Mouse (Mus musculus) lung, embryonic 16.5 days (tissue): ENCODE measurements around the gene Flad1. TPM values are rescaled to one million over a fixed set of nuclear protein-coding genes. Genes with fewer than 3 reads are reported as not detected.

Experiments
- ATAC-seq: fragments of 200-750 bp; cut with Nextera tagmentation; 2 replicates; pipeline ENCODE4 v1.8.0; 2017; ENCODE audit warnings: low read depth, mild to moderate bottlenecking, moderate library complexity
- H3K27ac ChIP-seq: fragments of 300-500 bp; sonication (generic); 2 replicates; pipeline ENCODE4 v1.5.1; 2014; ENCODE audit warnings: mild to moderate bottlenecking, control low read depth, low read length
- H3K27me3 ChIP-seq: fragments of 300-500 bp; sonication (generic); 2 replicates; pipeline ENCODE4 v1.6.1; 2014; ENCODE audit warnings: low read depth, low read length, mixed read lengths; ENCODE audit not compliant: control insufficient read depth, insufficient read depth
- H3K36me3 ChIP-seq: fragments of 300-500 bp; sonication (generic); 2 replicates; pipeline ENCODE4 v1.6.1; 2014; ENCODE audit warnings: low read length; ENCODE audit not compliant: control insufficient read depth, insufficient read depth
- H3K4me1 ChIP-seq: fragments of 300-500 bp; sonication (generic); replicated peaks from 2 replicates; pipeline ENCODE4 v1.6.1; 2014; ENCODE audit warnings: low read length, mixed read lengths; ENCODE audit not compliant: control insufficient read depth, insufficient read depth
- H3K4me2 ChIP-seq: fragments of 300-500 bp; sonication (generic); 2 replicates; pipeline ENCODE4 v1.6.1; 2014; ENCODE audit warnings: low read depth, low read length, control low read depth
- H3K4me3 ChIP-seq: fragments of 300-500 bp; sonication (generic); 2 replicates; pipeline ENCODE4 v1.5.1; 2014; ENCODE audit warnings: mild to moderate bottlenecking, low read length, control low read depth
- H3K9ac ChIP-seq: fragments of 300-500 bp; sonication (generic); 2 replicates; pipeline ENCODE4 v1.6.1; 2014; ENCODE audit warnings: low read length, control low read depth
- H3K9me3 ChIP-seq: fragments of 300-500 bp; sonication (generic); 2 replicates; pipeline ENCODE4 v1.6.1; 2016; ENCODE audit warnings: low read length; ENCODE audit not compliant: control insufficient read depth
- WGBS: fragments of 180-500 bp; shearing (Covaris S2); extraction: QIAGEN DNeasy Blood & Tissue Kit; methylation state at CpG from one replicate; pipeline ENCODE4 v1.1.7; 2014; 5-methylcytosine and 5-hydroxymethylcytosine counted together
- polyA plus RNA-seq: library from polyadenylated mRNA; unstranded; fragments of >200 nt; fragmentation: Nextera tagmentation; extraction: Ambion mirVana; gene quantifications from 2 replicates; pipeline ENCODE4 v1.2.1, GENCODE M21; 2015

The Flad1 gene
- polyA plus RNA-seq, 1 experiment from 2014 or later: 24.0 TPM

DNA sequence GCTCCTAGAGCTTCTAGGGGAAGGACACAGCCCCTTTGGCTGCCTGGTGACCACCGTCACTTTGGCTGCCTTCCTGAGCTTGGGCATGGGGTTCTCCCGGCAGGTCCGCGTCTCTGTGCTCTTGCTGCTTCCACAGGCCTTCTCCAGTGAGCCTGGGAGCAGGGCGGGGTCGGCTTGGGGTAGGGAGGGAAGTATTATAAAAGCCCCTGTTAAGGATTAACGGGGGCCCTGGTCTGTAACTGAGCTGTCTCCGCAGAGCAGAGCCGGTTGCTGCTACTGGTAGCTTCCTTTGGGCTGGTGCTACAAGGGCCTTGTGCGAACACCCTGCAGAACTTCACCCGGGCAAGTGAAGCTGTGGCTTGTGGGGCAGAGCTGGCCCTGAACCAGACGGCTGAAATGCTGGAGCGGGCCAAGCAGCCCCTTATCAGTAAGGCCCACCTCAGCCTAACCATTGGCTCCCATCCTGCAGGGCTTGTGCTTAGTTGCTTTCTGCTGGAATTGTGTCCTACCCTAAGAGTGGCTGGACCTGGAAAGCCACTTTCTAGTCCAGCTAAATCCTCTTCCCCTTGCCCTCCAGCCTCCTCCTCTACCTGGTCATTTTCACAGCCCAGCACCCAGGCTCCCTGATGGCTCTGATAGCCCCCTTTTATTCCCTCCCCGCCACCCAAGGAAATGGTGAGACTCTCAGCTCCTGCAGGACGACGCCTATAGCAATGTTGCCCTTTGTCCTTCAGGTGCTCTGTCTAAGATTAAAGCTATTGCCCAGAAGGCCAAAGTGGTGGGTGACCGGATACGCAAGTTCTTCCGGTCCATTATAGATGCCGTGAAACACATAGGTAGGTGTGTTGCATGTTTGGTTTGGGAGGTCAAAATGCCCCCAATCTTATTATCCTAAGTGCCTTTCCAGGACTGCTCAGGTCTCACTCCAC is 45.9 kb downstream of the Flad1 start:
- H3K4me1 ChIP-seq: no peaks in the 10 kb centered on the region
- no peaks in the 10 kb centered on the region for H3K9me3 ChIP-seq
- ATAC-seq: no peak
- WGBS: 59% methylated on average over 20 of the region's 20 CpGs
- H3K27me3 ChIP-seq: no peaks in the 10 kb centered on the region
- H3K36me3 ChIP-seq: no peaks in the 10 kb centered on the region
- no peak overlapping the region for H3K9ac ChIP-seq
- H3K27ac ChIP-seq: no peak overlapping the region
- no peak overlapping the region for H3K4me2 ChIP-seq
- no peak overlapping the region for H3K4me3 ChIP-seq

DNA sequence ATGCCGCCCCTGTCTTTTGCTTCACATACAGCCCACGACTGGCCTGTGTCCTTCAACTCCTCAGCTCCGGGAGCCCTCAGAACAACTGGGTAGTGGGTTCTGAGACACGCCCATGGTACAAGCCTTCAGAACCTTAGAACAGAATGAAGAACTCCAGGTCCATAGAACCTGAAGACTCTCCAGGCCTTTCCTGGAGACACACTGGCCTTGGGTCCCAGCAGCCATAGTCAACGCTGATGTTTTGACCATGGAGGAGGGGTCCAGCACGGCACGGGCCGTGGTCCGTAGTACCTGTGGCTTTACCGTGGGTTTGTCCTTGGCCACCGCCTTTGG is 46.6 kb downstream of the Flad1 start, which contains the start of gene Dcst1:
Gene Dcst1, minus strand, starts transcription at position 101 of the 333 bp plus-strand sequence.
- H3K27ac ChIP-seq: no peak within 1 kb of the TSS
- H3K9me3 ChIP-seq: no peaks in the 10 kb centered on the region
- no peak for ATAC-seq
- no peak within 1 kb of the TSS for H3K4me3 ChIP-seq
- H3K4me1 ChIP-seq: no peaks in the 10 kb centered on the region
- no peak within 1 kb of the TSS for H3K9ac ChIP-seq
- WGBS: 88% methylated on average over 11 of the region's 11 CpGs
- no peaks in the 10 kb centered on the region for H3K27me3 ChIP-seq
- no peak within 1 kb of the TSS for H3K4me2 ChIP-seq
- no peaks in the 10 kb centered on the region for H3K36me3 ChIP-seq

- Histone ChIP-seq H3K9ac (no peak overlapping the region), H3K27me3 (no peaks in the 10 kb centered on the region), H3K4me2 (no peak overlapping the region), H3K4me3 (no peak overlapping the region), H3K9me3 (no peaks in the 10 kb centered on the region), H3K27ac (no peak overlapping the region), H3K4me1 (no peaks in the 10 kb centered on the region), H3K36me3 (no peaks in the 10 kb centered on the region)
- ATAC-seq: no peak
- 71% methylated on average over 8 of the region's 8 CpGs for WGBS
Measured at GRCm38 (mm10) chr3:89364631-89365030, 47.0 kb downstream of the Flad1 start.

DNA sequence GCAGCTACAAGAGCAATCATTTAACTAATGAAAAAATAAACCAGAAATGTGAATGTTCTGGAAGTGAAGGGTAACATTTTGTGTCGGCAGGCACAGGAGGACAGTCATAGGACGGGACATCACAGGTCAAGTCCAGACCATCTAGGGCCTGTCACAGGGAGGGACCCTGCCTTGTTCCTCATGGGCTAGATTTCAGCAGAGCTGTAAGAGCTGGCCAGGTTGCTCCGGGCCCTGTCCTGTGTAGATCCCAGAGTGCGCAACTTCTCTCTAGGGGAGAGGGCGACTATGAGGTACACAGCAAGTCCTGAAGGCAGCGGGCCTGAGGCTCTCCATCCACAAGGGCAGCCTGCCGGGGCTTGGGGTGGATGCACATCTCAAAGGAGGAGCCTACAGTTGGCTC is 50.0 kb downstream of the Flad1 start, which contains the start of gene Dcst2:
Gene Dcst2, plus strand, starts transcription at position 301 of the 400 bp plus-strand sequence.
- Histone ChIP-seq H3K4me3 (no peak within 1 kb of the TSS), H3K27ac (no peak within 1 kb of the TSS), H3K9me3 (no peaks in the 10 kb centered on the region), H3K4me1 (no peaks in the 10 kb centered on the region), H3K36me3 (no peaks in the 10 kb centered on the region), H3K27me3 (no peaks in the 10 kb centered on the region), H3K9ac (no peak within 1 kb of the TSS), H3K4me2 (no peak within 1 kb of the TSS)
- WGBS: 76% methylated on average over 7 of the region's 7 CpGs
- no peak for ATAC-seq

GRCm38 (mm10) chr3:89360237-89360636 is 51.4 kb downstream of the Flad1 start:
- Histone ChIP-seq H3K9me3 (no peaks in the 10 kb centered on the region), H3K27me3 (no peaks in the 10 kb centered on the region), H3K36me3 (no peaks in the 10 kb centered on the region), H3K27ac (no peak overlapping the region), H3K4me1 (no peaks in the 10 kb centered on the region), H3K4me3 (no peak overlapping the region), H3K9ac (no peak overlapping the region), H3K4me2 (no peak overlapping the region)
- 75% methylated on average over 3 of the region's 3 CpGs for WGBS
- no peak for ATAC-seq

DNA sequence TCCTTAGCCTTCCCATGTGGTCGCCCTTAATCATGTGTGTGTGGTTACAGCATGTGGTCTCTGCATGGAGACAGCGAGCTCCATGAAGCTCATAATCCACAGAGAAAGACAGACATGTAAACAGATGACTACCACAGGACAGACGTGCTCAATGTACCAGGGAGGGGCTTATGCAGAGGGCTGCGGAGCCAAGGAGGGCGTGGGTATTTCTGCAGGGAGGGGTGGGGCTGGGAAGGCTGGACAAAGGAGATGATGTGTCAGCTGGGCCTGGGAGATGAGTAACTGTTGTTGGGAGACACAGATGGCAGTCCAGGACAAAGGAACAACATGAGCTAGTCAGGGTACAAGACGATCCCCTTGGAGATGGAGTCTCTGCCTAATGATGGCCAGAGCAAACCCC is 52.0 kb downstream of the Flad1 start:
- peaks cover 2% of the 10 kb centered on the region; the same call in 1 of the 2 replicates for H3K4me1 ChIP-seq
- H3K9ac ChIP-seq: no peak overlapping the region
- no peak for ATAC-seq
- no peaks in the 10 kb centered on the region for H3K36me3 ChIP-seq
- no peak overlapping the region for H3K27ac ChIP-seq
- H3K9me3 ChIP-seq: no peaks in the 10 kb centered on the region
- H3K27me3 ChIP-seq: no peaks in the 10 kb centered on the region
- WGBS: 60% methylated on average over 6 of the region's 6 CpGs
- no peak overlapping the region for H3K4me2 ChIP-seq
- H3K4me3 ChIP-seq: no peak overlapping the region

DNA sequence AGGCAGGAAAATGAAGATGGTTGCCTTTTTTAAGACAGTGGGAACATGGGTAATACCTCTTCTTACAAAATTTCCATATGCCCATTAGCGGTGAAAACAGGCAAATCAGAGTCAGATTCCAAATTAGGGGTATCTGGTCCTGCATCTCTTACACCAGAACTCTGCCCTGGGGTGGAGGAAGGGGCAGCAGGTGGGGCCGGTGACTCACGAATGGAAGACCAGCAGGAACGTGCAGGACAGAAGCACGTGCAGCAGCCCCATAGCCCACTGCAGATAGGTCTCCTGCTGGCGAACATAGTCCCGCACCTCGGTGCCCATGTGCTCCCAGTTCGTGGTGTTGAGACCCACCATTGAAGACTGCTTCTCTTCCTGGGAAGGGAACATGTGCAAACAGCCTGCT is 55.6 kb downstream of the Flad1 start:
- no peak overlapping the region for H3K9ac ChIP-seq
- no peak overlapping the region for H3K4me2 ChIP-seq
- no peaks in the 10 kb centered on the region for H3K9me3 ChIP-seq
- peaks cover 2% of the 10 kb centered on the region; the same call in 1 of the 2 replicates for H3K4me1 ChIP-seq
- ATAC-seq: no peak
- no peak overlapping the region for H3K27ac ChIP-seq
- no peaks in the 10 kb centered on the region for H3K36me3 ChIP-seq
- H3K4me3 ChIP-seq: no peak overlapping the region
- 57% methylated on average over 9 of the region's 9 CpGs for WGBS
- no peaks in the 10 kb centered on the region for H3K27me3 ChIP-seq

- H3K9ac ChIP-seq: no peak overlapping the region
- no peak for ATAC-seq
- no peak overlapping the region for H3K27ac ChIP-seq
- H3K4me3 ChIP-seq: no peak overlapping the region
- WGBS: 69% methylated on average over 6 of the region's 6 CpGs
- peaks cover 5% of the 10 kb centered on the region for H3K4me1 ChIP-seq
- H3K27me3 ChIP-seq: no peaks in the 10 kb centered on the region; the same call in 1 of the 2 replicates
- no peaks in the 10 kb centered on the region for H3K36me3 ChIP-seq
- H3K9me3 ChIP-seq: no peaks in the 10 kb centered on the region
- H3K4me2 ChIP-seq: no peak overlapping the region
Measured at GRCm38 (mm10) chr3:89355512-89355902, 56.2 kb downstream of the Flad1 start.

- H3K27ac ChIP-seq: 0 out of 2 replicates have a peak overlapping the region, but pooled peaks have one; percentile 23
- H3K36me3 ChIP-seq: no peaks in the 10 kb centered on the region
- no peak overlapping the region for H3K9ac ChIP-seq
- no peak overlapping the region for H3K4me2 ChIP-seq
- peaks cover 10% of the 10 kb centered on the region for H3K4me1 ChIP-seq
- peak; percentile 54 for ATAC-seq
- H3K27me3 ChIP-seq: no peaks in the 10 kb centered on the region; the same call in 1 of the 2 replicates
- WGBS: 11% methylated on average over 5 of the region's 5 CpGs
- H3K4me3 ChIP-seq: no peak overlapping the region
- H3K9me3 ChIP-seq: no peaks in the 10 kb centered on the region
Measured at GRCm38 (mm10) chr3:89354816-89355511, 56.7 kb downstream of the Flad1 start.
